Mouse (Mus musculus) neural tube, embryonic 12.5 days (tissue): ENCODE results near the gene Galnt11. TPM values are rescaled to one million over a fixed set of nuclear protein-coding genes. Genes with fewer than 3 reads are reported as not detected.

ENCODE experiments used
- ATAC-seq: fragments of 200-750 bp; cut with Nextera tagmentation; 2 replicates; pipeline ENCODE4 v1.8.0; 2017; ENCODE audit warnings: low read depth, mild to moderate bottlenecking, moderate TSS enrichment, moderate library complexity; ENCODE audit not compliant: low FRiP score
- H3K27ac ChIP-seq: fragments of 300-500 bp; sonication (generic); 2 replicates; pipeline ENCODE4 v1.5.1; 2016
- H3K27me3 ChIP-seq: fragments of 300-500 bp; sonication (generic); replicated peaks from 2 replicates; pipeline ENCODE4 v1.6.1; 2016; ENCODE audit warnings: mild to moderate bottlenecking
- H3K36me3 ChIP-seq: fragments of 300-500 bp; sonication (generic); 2 replicates; pipeline ENCODE4 v1.6.1; 2016; ENCODE audit warnings: mild to moderate bottlenecking
- H3K4me1 ChIP-seq: fragments of 300-500 bp; sonication (generic); 2 replicates; pipeline ENCODE4 v1.6.1; 2016
- H3K4me2 ChIP-seq: fragments of 300-500 bp; sonication (generic); replicated peaks from 2 replicates; pipeline ENCODE4 v1.6.1; 2016; ENCODE audit warnings: mild to moderate bottlenecking
- H3K4me3 ChIP-seq: fragments of 300-500 bp; sonication (generic); 2 replicates; pipeline ENCODE4 v1.5.1; 2016
- H3K9ac ChIP-seq: fragments of 300-500 bp; sonication (generic); 2 replicates; pipeline ENCODE4 v1.6.1; 2016; ENCODE audit warnings: mild to moderate bottlenecking
- H3K9me3 ChIP-seq: fragments of 300-500 bp; sonication (generic); 2 replicates; pipeline ENCODE4 v1.6.1; 2016; ENCODE audit warnings: mild to moderate bottlenecking
- WGBS: fragments of 180-500 bp; shearing (Covaris S2); methylation state at CpG from one replicate; pipeline ENCODE4 v1.1.7; 2016; 5-methylcytosine and 5-hydroxymethylcytosine counted together
- polyA plus RNA-seq: library from polyadenylated mRNA; unstranded; fragments of >200 nt; fragmentation: Nextera tagmentation; extraction: Ambion mirVana; gene quantifications from 2 replicates; pipeline ENCODE4 v1.2.1, GENCODE M21; 2016

The Galnt11 gene
- polyA plus RNA-seq, 1 experiment from 2014 or later = 47.4 TPM

DNA sequence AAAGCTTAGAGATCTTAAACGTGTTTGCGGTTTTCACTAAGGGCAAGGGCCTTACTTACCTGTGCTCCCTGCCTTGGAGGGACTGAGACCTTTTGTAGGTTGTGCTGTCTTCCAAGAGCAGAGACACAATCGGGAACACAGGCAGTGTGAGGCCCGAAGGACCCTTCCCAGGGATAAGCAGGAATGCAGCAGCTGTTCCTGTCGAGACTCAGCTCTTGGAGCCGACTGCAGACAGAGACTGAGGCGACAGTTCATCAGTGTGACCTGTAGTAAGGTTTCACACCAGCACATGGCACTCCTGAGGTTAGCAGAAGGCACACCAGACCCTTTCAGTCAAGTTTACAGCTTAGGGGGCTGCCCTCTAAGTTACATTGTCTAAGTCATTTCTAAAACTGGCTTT lies 40.6 kb downstream of the Galnt11 start:
- WGBS = 87% methylated on average over 7 of the region's 7 CpGs
- peaks cover 79% of the 10 kb centered on the region for H3K36me3 ChIP-seq
- no peak for ATAC-seq

DNA sequence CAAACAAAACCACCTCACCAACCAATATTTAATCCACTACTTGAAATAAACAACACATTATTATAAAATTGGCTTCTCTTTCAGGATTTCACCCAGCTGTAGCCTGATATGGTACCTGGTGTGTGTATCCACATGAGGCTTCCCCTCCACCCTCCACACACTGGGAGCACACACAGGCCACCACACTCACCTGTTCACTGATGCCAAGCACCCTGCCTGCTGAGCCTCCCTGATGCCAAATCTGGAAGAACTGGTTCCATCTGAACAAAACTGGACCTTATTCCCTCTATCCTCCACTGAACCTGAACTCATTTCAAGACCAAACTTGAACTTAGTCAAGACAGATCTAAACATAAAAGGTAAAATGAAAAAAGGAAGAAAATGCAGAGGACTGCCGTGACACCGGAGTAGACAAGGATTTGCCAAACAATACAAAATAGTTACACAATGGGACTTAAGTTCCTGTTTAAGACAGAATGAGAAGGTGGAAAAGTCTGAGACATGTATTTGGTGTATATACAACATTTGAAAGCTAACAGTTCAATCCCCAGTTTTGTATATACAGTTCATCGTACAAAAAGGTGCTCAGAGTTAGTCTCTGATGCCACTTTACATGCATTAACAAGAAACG lies 46.7 kb downstream of the Galnt11 start:
- H3K36me3 ChIP-seq = peaks cover 57% of the 10 kb centered on the region
- no peak overlapping the region for H3K4me2 ChIP-seq
- no peak overlapping the region for H3K4me3 ChIP-seq
- no peak overlapping the region for H3K9ac ChIP-seq
- H3K9me3 ChIP-seq = no peaks in the 10 kb centered on the region
- H3K27ac ChIP-seq = no peak overlapping the region
- H3K27me3 ChIP-seq = no peaks in the 10 kb centered on the region
- 96% methylated on average over 4 of the region's 4 CpGs for WGBS
- H3K4me1 ChIP-seq = no peaks in the 10 kb centered on the region
- no peak for ATAC-seq

More for the DNA sequence above, 40.6 kb downstream of the Galnt11 start:
- no peak overlapping the region for H3K9ac ChIP-seq
- H3K4me2 ChIP-seq = no peak overlapping the region
- H3K4me1 ChIP-seq = no peaks in the 10 kb centered on the region
- no peak overlapping the region for H3K27ac ChIP-seq
- H3K27me3 ChIP-seq = no peaks in the 10 kb centered on the region
- H3K9me3 ChIP-seq = no peaks in the 10 kb centered on the region
- H3K4me3 ChIP-seq = no peak overlapping the region

GRCm38 (mm10) chr5:25275629-25276028 lies 53.9 kb downstream of the Galnt11 start:
- Histone ChIP-seq H3K36me3 (peaks cover 66% of the 10 kb centered on the region), H3K4me1 (no peaks in the 10 kb centered on the region)
- 95% methylated on average over 10 of the region's 10 CpGs for whole genome bisulfite sequencing

DNA sequence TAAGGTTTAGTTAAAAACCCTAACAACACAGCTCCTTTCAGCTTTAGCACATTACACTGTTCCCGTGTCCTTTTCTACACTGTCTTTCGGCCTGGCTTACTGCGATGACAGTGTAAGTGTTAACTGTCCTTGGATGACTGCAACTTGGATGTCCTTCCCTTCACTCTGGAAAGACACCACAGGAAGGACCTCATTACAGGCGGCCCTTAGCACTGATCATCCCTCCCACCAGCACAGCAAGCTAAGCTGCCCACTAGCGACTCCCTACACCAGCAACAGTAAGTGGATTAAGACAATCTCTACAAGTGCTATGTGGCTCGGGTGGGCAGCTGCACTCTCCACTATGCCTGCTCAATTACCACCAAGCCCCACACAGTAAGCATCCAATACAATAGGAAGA lies 54.7 kb downstream of the Galnt11 start:
- 93% methylated on average over 6 of the region's 6 CpGs for WGBS
- Histone ChIP-seq H3K27me3 (no peaks in the 10 kb centered on the region), H3K9ac (no peak overlapping the region), H3K4me2 (no peak overlapping the region), H3K9me3 (no peaks in the 10 kb centered on the region), H3K36me3 (peaks cover 68% of the 10 kb centered on the region), H3K4me3 (no peak overlapping the region), H3K4me1 (no peaks in the 10 kb centered on the region), H3K27ac (no peak overlapping the region)
- no peak for ATAC-seq

More at GRCm38 (mm10) chr5:25275629-25276028, 53.9 kb downstream of the Galnt11 start:
- Histone ChIP-seq H3K9me3 (no peaks in the 10 kb centered on the region), H3K27me3 (no peaks in the 10 kb centered on the region), H3K4me2 (no peak overlapping the region), H3K27ac (no peak overlapping the region), H3K4me3 (no peak overlapping the region), H3K9ac (no peak overlapping the region)
- no peak for ATAC-seq

GRCm38 (mm10) chr5:25283988-25284387 lies 62.3 kb downstream of the Galnt11 start:
- no peaks in the 10 kb centered on the region for H3K4me1 ChIP-seq
- no peak for ATAC-seq
- no peak overlapping the region for H3K4me3 ChIP-seq
- H3K9ac ChIP-seq = no peak overlapping the region
- WGBS = 97% methylated on average over 13 of the region's 13 CpGs
- H3K36me3 ChIP-seq = peaks cover 67% of the 10 kb centered on the region
- H3K27ac ChIP-seq = no peak overlapping the region
- no peaks in the 10 kb centered on the region for H3K9me3 ChIP-seq
- no peak overlapping the region for H3K4me2 ChIP-seq
- no peaks in the 10 kb centered on the region for H3K27me3 ChIP-seq

- Histone ChIP-seq H3K4me2 (no peak overlapping the region), H3K4me1 (no peaks in the 10 kb centered on the region), H3K4me3 (no peak overlapping the region), H3K36me3 (peaks cover 35% of the 10 kb centered on the region), H3K27me3 (no peaks in the 10 kb centered on the region), H3K9me3 (no peaks in the 10 kb centered on the region), H3K27ac (no peak overlapping the region), H3K9ac (no peak overlapping the region)
- no peak for ATAC-seq
- WGBS = 68% methylated on average over 3 of the region's 3 CpGs
Measured at GRCm38 (mm10) chr5:25296830-25297229, 75.1 kb downstream of the Galnt11 start.

GRCm38 (mm10) chr5:25310226-25310625 lies 88.5 kb downstream of the Galnt11 start:
- WGBS = 100% methylated on average over 2 of the region's 2 CpGs
- no peak overlapping the region for H3K27ac ChIP-seq
- H3K4me1 ChIP-seq = no peaks in the 10 kb centered on the region
- peaks cover 50% of the 10 kb centered on the region for H3K36me3 ChIP-seq
- no peaks in the 10 kb centered on the region for H3K9me3 ChIP-seq
- H3K4me3 ChIP-seq = no peak overlapping the region
- H3K27me3 ChIP-seq = no peaks in the 10 kb centered on the region
- no peak overlapping the region for H3K9ac ChIP-seq
- no peak overlapping the region for H3K4me2 ChIP-seq
- no peak for ATAC-seq

DNA sequence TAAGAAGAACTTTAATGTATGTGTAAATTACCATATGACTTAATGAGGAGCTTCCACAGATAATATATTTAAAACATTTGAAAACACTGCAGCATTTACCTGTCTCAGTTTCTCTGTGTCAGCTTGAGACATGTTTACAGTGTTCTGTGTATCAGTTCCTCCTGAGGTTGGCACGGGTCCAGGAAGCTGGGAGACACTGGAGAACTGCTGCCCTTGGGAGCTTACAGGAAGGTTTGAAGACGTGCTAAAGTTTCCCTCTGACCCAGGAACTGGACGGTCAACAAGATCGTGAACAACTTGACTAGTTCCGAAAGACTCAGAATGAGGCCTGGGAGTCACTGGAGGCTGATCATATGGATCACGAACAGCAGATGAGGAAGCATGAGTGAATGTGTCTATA lies 92.2 kb downstream of the Galnt11 start:
- WGBS = 88% methylated on average over 6 of the region's 6 CpGs
- Histone ChIP-seq H3K9ac (no peak overlapping the region), H3K9me3 (no peaks in the 10 kb centered on the region), H3K4me2 (no peak overlapping the region), H3K4me1 (no peaks in the 10 kb centered on the region), H3K4me3 (no peak overlapping the region), H3K27me3 (no peaks in the 10 kb centered on the region), H3K36me3 (peaks cover 60% of the 10 kb centered on the region), H3K27ac (no peak overlapping the region)
- no peak for ATAC-seq

Other genes with a start within 250 kb of the Galnt11 start
- gene Prkag2, start 121.3 kb upstream of the Galnt11 start, polyA plus RNA-seq = 62.9 and 65.2 TPM in 2 replicates
- gene Galntl5, start 40.4 kb upstream of the Galnt11 start, polyA plus RNA-seq = not detected in 2 replicates
- gene E130116L18Rik, start 1.2 kb downstream of the Galnt11 start, polyA plus RNA-seq = not detected in 2 replicates